Mouse (Mus musculus): ENCODE data around the gene Ppfia4. TPM values are rescaled to one million over a fixed set of nuclear protein-coding genes. Genes with fewer than 3 reads are reported as not detected.
A peak's percentile ranks its signal among the peaks of the same experiment; 100 is the strongest.

Gene Ppfia4
- polyA plus RNA-seq (2017; shearing (Covaris generic)): under 1 TPM in 1 of 2 experiments, not detected in 1; 0.20 TPM

DNA sequence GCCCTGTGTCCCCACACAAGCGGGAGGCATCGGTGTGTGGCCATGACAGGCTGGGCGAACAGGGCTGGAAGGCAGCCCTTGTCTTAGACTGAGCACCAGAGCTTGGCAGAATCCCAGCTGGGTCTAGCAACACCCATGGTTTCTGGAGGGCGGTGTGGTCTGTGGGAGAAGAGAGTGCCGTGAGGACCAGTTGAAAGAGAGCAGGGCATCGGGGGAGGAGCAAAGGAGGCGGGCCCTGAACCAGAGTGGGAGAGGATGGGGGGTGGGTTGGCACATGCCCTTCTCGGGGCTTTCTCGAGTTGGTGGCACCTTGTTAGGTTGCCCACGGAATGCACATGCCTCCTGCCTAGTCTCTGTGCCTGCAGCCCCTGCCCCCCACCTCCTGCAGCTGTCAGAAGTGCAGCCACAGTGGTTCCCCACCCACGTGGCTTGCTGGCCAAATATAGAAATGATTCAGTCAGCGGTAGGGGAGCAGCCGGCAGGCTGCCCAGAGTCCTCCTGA is at the start of gene Ppfia4:
Gene Ppfia4, minus strand, starts transcription at position 159 of the 502 bp plus-strand sequence.
- ATAC-seq: no peak

DNA sequence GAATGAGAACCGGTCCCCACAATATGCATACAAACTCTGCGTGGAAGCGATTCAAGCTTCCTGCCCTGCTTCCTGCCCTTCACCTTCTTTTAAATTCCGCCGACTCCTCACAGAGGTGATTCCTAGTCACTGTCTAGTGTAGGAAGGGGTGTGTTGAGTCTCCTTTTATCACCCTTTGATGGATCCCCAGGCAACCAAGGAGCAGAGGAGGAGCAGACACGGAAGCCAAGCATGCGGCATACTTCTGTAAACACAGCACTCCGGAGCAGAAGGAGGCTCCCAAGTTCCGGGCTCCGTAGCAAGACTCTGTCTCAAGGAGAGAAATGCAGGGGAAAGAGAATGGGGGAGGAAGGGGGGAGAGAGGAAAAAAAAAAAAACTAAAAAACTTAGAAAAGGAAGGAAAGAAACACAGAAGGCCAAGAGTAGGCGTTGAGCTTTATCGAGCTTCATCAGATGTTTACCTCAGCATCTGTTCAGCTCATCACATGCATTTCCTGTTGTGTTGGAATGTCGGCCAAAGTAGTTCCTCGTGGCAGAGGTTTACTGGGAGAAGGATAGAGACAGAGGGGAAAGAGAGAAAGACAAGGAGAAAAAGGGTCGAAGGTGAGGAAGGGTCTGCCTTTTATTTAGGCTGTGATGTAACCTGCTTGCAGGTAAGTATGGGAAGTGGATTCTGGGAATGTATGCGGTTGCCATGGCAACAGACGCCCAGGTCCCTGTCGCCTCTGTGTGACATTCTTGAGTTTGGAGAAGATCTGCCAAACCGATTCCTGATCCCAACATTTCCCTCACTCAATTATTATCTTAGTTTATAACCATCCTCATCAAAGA is 49.3 kb upstream of the Ppfia4 start:
- no peak for ATAC-seq

DNA sequence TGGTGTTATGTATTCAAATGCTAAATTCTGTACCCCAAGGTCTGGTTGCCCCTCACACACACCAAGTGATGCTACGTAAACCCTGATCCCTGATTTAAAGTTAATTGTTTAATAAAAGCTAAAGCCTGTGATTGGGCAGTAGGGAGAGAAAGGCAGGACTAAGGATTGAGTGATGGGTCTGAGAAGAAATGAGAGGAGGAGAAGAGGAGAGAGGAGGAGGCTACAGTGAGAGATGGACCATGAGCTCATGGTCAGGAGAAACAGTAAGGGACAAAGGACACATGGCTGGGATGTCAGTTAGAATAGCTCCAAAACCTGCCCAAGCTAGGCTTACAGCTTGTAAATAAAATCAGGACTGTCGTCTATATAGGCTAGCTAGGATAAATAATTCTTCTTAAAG is 48.3 kb upstream of the Ppfia4 start:
- no peak for ATAC-seq

DNA sequence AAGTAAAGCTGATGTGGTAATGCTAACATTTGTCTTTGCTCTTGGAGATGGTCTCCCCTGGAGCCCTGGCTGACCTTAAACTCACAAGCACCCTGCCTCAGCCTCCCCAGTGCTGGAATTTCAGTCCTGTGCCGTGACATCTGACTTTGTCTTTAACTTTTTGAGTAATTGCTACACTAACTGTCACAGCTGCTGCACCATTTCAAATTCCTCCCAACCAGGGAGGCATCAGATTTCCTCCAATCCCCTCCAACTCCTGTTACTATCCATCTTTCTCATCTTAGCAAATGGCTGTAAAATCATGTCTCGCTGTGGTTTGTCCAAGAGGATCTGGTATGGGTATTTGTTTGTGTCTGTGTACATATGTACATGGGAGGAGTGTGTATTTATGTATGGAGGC is 41.4 kb upstream of the Ppfia4 start:
- ATAC-seq: no peak

DNA sequence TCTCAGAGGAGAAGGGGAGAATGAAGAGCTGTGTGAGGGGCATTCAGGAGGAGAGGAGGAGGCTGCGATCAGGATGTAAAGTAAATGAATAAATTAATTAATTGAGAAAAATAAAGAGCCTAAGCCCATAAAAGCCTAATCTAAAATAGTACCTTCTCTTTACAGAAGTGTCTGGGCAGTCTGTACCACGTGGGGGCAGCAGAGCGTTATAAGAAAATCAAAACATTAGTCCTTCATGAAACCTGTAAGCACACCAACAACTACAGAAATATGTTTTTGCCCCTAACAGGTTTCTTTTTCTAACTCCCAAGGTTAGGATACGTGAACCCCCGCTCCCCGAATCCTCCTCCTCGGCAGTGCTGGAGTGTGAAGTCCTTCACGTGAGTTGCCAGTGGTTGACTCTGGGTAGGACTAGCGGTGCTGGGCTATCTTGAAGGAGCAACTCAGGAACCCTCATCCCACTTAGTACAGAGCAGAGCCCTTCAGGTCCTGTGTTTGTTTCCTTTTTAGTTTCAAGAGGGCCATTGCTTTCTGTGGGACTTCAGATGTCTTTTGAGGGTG is 36.1 kb upstream of the Ppfia4 start:
- ATAC-seq: no peak

DNA sequence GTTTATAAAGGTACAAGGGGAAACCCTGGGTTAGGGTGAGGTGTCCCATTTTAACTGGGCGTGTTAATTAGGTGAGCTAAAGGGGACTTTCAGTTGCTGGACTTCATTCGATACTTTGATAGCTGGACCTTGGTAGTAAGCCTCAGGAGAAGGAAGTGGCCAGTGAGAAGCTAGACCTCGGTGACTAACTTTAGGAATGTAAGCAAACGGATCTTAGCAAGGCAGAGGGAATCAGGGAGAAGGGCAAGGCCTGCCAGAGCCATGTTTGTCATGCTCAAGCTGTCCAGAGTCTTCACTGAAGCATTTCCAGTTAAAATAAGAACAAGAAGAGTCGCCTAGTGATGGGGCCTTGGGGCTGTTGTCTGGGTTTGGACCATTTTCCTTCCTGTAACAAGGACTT is 32.8 kb upstream of the Ppfia4 start:
- ATAC-seq: no peak

DNA sequence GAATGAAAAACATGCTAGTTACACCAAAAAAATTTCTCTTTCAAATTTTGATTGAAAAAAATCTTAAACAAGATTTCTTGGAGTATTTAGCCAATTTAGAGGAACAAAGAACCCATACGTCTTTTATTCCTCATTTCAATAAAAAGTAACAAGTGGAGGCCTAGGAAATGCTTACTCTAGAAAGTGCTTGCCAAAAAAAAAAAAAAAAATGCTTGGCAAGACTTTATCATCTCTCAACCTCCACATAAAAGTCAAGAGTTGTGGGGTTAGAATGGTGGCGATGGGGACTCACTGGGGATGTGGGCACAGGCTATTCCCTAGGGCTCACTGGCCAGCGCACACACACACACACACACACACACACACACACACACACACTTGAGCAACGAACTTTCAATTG is 30.5 kb upstream of the Ppfia4 start:
- ATAC-seq: no peak

DNA sequence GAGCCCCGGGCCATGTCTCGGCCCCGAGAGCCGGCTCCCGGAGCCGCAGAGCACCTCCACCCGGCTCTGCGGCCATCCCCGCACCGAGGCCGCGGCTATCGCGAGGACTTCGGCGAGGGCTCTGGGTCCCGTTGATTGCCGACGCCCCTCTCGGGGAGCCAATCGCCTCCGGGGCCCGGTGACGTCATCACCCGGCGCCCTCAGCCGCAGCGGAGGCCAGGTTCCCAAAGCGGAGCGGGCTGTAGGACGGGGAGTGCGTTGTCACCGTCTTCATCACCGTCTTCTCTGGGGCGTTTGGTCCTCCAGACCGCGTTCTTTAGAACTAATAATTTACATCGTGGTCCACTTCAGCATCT is 29.1 kb upstream of the Ppfia4 start, which contains the start of gene Tmem183a:
Gene Tmem183a, minus strand, starts transcription at position 123 of the 356 bp plus-strand sequence.
- peak; percentile 95 for ATAC-seq

DNA sequence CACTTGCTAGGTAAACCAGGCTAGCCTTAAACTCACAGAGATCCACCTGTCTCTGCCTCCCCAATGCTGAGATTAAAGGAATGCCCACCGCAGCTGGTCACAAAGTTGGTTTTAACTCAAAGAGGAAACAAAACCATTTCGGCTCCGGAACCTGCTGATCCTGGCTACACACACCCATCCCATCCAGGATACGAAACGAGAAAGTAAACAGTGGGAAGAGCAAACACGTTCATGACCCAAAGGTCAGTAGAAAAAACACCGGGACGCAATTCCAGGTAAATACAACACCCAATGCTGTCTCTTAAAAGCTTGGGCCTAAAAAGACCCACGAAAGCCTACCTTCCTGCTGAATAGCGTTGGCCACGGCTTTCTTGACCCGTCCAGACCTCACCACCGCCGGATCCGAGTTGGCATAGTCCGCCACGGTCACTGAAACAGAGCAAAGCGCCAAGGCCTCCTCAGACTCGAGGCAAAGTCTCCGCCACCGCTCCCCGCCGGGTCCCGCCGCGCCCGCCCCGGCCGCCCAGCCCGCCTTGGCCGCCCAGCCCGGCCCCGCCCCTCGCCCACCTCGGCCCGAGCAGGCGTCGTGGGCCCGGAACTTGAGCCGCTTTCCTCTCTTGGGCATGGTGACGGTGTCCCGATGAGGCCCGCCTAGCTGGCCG is 28.6 kb upstream of the Ppfia4 start:
- peak; percentile 49 for ATAC-seq

DNA sequence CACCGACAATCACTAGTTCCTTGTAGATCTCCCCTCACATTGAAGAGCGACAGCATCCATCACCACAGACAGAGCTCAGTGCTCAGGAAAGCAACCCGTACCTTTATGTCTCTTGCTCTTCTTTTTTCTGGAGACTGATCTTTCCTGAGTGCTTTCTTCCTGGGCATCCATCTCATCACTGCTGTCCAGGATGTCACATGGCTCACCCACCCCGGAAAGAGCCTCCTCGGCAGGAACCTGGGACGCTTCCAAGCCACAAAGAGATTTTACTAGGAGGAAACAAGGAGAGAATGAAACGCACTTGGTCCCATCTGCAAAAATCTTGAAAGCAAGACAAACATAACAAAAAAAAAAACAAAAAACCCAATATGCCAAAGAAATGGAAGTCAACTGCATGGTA is 27.9 kb upstream of the Ppfia4 start:
- ATAC-seq: no peak

DNA sequence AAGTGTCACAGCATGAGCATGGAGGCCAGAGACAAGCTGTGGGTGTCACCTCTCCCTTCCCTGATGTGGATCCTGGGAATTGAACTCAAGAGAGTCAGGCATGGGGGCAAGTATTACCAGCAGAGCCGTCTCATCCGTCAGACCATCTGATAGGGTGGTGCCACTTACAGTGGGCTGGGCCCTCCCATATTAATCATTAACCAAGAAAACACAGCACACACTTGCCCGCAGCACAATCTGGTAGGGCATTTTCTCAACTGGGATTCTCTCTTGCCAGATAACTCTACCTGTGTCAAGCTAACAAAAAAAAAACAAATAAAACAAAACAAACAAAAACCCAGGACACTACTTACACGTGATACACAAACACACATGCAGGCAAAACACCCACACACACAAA is 24.7 kb upstream of the Ppfia4 start:
- no peak for ATAC-seq

DNA sequence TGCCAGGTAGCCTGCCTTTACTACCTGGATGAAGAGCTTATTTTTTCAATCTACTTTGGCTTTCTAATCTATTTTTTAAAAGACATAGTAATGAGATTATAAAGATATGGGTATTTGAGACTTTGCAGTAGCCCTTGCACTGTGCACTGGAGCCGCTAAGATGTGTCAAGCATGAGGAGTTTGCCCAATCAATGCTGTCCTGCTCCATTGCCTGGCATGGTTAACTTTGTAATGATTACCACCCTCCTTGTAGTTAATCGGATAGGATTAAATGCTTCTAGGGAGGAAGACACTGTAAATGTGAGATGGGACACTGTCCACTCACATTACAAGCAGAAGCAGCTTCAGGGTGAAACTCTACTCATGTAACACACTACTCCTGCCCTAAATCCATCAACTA is 20.6 kb upstream of the Ppfia4 start:
- ATAC-seq: no peak

DNA sequence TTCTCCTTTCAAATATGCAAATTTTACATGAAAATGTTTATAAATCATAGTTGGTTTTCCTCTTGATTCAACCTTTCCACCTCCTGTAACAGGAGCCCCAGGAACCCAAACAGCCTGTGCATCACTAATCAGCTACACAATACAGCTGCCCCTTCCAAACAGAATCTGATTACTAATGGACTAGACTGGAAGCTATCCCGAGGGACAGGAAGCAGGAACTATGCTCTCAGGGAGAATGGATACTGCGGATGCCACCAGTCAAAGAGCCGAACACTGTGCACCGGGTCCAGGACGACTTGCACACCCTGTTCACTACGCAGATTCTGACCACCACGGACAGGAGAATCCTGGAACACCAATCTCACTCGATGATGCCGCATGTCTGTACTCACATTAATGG is 15.1 kb upstream of the Ppfia4 start:
- ATAC-seq: no peak

DNA sequence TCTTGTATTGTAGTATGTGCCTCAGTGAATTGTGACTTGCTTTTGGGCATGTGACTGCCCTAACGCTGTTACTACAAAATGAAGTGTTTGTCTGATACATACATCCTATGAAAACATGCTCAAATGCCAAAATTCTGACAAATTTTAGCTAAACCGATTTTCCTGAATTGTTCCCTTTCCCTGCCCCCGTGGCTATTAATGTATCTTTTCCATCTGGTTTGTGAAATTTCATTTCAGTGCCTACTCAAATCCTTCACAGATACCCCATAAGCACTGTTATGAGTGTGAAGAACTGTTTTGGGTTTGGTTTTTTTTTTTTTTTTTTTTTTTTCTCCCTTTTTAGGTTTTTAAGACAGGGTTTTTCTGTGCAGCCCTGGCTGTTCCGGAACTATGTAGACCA is 12.3 kb upstream of the Ppfia4 start:
- ATAC-seq: no peak

DNA sequence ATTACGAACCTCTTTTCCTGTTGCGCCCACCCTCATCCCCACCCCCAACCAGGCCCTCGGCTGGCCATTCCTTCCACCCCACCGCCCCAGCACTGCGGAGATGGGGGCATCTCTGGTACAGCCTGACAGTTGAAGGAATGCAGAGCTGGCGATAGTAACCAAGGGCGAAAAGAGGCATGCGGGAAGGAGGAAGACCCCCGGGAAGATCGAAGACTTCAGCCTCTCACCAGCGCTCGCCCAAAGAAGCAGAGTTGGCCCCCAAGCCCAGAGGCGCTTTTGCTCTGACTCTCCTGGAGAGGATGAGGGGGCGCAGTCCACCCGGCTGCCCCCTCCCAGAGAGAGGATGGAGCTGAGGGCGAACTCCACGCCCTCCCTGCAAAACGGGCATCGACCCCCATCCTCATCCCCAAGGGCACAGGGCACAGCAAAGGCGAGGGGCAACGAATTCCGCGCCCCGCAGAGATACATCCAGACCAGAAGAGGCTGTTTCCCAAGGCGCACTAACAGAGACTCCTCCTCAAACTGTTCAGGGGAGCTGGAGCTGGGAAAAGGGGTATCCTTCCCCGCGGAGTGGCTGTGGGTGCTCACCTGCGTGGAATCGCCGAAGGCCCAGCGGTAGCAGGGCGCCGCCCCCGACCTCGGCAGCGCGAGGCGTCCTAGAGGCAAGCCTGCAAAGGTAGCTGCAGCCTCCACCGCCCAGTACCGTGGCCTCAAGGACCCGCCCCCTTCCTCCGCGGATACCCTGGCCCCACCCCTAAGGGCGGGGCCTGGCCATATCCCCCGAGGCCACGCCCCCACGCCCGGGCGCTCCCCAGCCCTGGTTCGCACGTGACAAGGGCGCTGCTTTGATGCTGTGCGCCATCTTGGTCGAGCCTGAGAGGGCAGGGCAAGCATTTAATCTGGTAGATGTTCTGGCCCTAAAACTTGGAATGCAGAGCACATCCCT is 11.6 kb upstream of the Ppfia4 start:
- ATAC-seq: peak; percentile 82

DNA sequence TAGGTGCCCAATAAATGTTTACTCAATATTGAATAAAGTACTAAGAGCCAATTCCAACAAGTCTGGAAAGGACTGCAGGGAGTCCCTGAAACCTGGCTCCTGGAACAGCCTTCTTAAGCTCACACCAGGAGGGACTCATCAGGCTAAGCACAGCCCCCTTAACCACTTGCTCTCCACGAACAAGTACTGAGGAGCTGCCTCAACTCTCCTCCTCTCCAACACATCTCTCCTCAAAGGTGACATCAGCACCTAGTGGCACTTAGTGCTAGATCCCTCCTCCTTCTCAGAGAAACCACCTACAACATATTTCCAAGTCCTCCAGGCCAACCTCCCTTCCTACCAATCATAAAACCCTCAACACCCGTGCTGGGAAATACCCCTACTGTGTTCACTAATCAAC is 10.8 kb upstream of the Ppfia4 start:
- ATAC-seq: no peak

DNA sequence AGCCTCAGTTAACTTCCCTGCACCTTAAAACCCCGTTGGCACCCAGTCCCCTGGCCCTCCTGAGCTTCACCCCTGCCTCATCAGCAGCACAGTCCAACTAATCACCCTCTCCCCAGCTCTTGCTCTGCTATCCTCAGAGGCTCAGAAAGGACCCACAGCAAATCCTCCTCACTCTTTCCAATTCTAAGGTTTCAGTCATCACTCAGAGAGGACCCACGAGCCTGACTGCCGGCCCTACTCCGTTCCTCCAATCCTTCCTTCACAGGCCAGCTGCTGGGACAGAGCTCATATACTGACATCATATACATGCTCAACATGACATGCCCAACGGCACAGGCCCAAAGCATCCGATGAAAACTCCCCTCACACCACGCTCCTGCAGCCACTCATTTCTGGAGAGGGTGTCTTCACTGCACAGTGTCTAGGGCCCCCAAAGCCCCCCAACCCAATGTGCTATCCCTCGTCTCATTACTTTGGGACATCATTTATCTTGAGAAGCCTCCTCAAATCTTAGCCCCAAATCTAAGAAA is 10.1 kb upstream of the Ppfia4 start:
- no peak for ATAC-seq

DNA sequence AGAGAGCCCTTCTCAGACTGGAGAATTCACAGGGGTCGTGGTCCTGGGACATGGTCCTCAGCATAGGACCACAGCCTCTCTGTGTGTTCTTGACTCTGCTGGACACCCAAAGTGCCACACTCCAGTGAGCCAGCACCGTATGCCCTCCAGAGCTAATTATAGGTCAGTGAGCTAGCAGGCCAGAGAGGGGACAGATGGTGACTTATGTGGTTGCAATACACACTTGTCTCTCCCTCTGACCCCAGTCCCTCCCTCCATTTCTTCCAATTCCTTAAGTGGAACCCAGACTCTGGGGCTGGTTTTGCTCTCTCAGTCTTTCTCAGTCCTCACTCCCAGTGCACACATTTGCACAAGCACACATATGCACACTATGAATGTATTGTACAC is 9.5 kb upstream of the Ppfia4 start:
- no peak for ATAC-seq

DNA sequence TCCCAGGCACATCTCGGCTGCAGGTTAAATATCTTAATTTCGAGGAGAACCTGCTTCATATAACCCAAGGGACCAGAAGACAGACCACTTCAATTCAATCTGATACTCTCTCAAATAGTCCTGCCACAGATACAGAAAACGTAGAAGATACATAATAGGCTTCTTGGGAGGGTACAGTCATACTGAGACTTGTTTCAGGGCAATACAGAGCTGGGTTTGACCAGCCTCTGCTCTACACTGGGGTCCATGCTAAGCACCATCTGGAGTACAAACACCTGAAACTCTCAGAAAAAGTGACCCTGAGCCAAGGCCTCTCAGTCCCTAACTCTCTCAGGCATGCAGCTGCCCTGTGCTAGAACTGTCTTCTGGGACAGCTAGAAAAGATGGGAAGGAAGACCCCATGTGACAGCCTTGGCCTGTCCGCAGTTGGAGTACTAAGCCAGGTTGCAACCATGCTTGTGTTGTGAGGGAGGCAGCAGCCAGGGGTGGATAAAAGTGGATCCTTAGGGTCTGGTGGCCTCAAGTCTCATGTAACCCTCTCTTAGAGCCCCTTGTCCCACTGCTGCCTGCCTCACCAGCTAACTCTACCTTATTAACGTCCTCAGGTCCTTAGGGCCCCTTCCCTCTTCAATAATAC is 9.0 kb upstream of the Ppfia4 start:
- no peak for ATAC-seq

DNA sequence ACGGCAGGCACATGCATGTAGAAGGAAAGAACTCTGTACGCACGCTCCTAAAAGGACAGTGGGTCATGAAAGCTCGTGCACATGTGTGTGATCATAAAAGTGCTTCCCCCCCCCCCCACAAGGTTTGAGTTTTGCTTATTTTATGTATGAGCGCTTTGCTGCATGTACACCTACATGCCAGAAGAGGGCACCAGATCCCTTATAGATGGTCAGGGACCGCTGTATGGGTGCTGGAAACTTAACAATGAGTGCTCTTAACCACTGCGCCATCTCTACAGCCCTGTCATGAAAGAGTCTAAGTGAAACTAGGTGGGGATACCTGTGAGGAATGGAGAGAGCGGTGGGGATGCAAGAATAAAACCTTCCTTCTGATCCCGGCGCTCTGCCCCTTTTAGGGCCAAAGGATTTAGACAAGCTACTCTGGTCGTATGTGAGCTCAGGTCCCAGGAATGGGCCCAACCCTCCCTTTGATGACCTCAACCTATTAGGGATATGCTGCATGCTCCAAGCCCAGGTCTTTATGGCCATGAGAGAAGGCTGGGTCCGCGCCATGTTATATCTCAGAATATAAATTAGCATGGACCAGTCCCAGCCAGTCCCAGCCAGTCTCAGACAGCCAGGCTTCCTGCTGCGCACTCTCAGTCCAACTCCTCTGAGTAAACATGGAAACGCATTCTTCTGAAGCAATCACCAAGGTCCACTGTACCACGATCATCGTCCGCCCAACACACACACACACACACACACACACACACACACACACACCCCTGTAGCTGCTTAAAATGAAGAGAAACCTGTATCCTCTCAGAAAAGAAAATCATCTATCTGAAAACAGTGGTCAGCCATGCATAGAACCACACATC is 7.3 kb upstream of the Ppfia4 start:
- ATAC-seq: no peak

DNA sequence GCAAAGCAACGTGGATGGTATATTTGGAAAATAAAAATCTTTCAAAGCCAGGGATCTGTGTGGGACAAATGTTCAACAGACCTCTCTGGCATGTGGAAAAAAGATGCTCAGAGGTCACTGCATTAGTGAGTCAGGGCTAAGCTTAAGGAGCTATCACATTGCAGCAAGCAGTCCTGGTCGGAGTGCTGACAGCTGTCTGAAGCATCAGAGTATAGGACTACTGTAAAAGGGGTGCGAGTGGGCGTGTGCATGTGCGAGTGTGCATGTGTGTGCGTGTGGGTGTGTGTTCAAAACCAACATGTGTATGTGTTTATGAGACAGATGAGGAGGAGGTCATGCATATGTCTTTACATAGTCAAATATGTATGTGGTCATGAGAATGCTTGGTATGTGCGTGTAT is 6.4 kb upstream of the Ppfia4 start:
- ATAC-seq: no peak

Data from CD4-positive, CD25-positive, alpha-beta regulatory T cell, adult 4 months (primary cell).